Mouse (Mus musculus) MEL (cell line): ENCODE data around the gene Robo1.

Experiments
- CTCF ChIP-seq, 3 experiments: IDR thresholded peaks in 2 of 3; conservative IDR thresholded peaks in 1 of 3; 2 replicates each; pipeline ENCODE4 v1.5.1; 2011 to 2012; ENCODE audit warnings: low read length in 3 of 3, low read depth in 2 of 3, mild to moderate bottlenecking in 2 of 3, improper control_type of control experiment in 1 of 3, inconsistent platforms in 1 of 3, mixed read lengths in 1 of 3, moderate library complexity in 1 of 3; ENCODE audit not compliant: control insufficient read depth in 1 of 3, insufficient read depth in 1 of 3, poor library complexity in 1 of 3, severe bottlenecking in 1 of 3
- USF1 ChIP-seq: IDR thresholded peaks from 2 replicates; pipeline ENCODE4 v1.6.1; 2014; ENCODE audit warnings: low read depth, mild to moderate bottlenecking, inconsistent platforms, low read length, improper control_type of control experiment, moderate library complexity
- USF2 ChIP-seq, 2 experiments: IDR thresholded peaks; 2 replicates each; pipeline ENCODE4 v1.6.1; 2011 to 2012; ENCODE audit warnings: improper control_type of control experiment in 2 of 2, low read length in 2 of 2, borderline replicate concordance in 1 of 2, inconsistent platforms in 1 of 2, low read depth in 1 of 2, mild to moderate bottlenecking in 1 of 2; ENCODE audit not compliant: insufficient read depth in 1 of 2

GRCm38 (mm10) chr16:73016801-73017200 lies 708.7 kb downstream of the Robo1 start:
- TF ChIP-seq CTCF (IDR thresholded peaks at IDR 0.05 in 2 of 3, conservative IDR thresholded peaks at IDR 0.05 in 1 of 3; ENCODE audit: control insufficient read depth in 1 of 3, insufficient read depth in 1 of 3, low read depth in 2 of 3, low read length in 3 of 3, poor library complexity in 1 of 3, severe bottlenecking in 1 of 3), result no peak
- no peak for TF ChIP-seq USF2 (IDR thresholded peaks at IDR 0.05; ENCODE audit: borderline replicate concordance in 1 of 2, insufficient read depth in 1 of 2, low read depth in 1 of 2, low read length in 2 of 2)
- no peak for TF ChIP-seq USF1
